Mouse (Mus musculus): ENCODE results near the gene Cym. TPM values are rescaled to one million over a fixed set of nuclear protein-coding genes. Genes with fewer than 3 reads are reported as not detected.

The Cym gene
- polyA plus RNA-seq, 1 experiment from 2014 or later, result 0.32 TPM

DNA sequence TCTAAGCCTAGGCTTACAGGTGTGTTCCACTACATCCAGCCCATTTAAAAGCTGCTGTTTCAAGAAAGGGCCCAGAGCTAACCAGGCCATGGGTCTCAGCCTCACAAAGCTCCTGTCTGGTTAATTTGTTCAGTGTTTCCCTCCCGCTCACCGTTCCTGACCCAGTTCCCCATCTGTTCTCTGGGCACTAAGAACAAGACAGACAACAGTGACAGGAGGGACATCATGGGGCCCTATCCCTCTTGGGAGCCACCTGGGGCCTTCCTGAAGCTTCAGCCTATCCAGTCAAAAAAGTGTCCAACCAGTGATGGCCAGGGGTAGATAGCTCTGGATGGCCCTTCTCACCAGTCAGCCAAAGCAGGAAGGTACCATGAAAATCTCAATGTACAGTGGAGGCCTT is 58.8 kb downstream of the Cym start:
- ATAC-seq (ENCODE audit: insufficient number of reproducible peaks, insufficient read depth, low FRiP score, low read depth), result no peak
- Histone ChIP-seq H3K4me1 (ENCODE audit: control insufficient read depth in 2 of 2, insufficient read depth in 2 of 2, low read length in 2 of 2) (no peaks in the 10 kb centered on the region), H3K36me3 (ENCODE audit: control insufficient read depth, insufficient read depth, low read length) (no peaks in the 10 kb centered on the region), H3K9ac (ENCODE audit: low read length) (no peak overlapping the region), H3K9me3 (ENCODE audit: control insufficient read depth, low read length) (no peaks in the 10 kb centered on the region), H3K27ac (replicated peaks in 1 of 2; ENCODE audit: control insufficient read depth in 1 of 2, insufficient read depth in 1 of 2, low read depth in 2 of 2, low read length in 2 of 2) (no peak overlapping the region), H3K4me2 (ENCODE audit: low read length) (no peak overlapping the region), H3K4me3 (ENCODE audit: control insufficient read depth in 1 of 2, insufficient read depth in 1 of 2, low read depth in 1 of 2, low read length in 2 of 2) (no peak overlapping the region), H3K27me3 (ENCODE audit: control insufficient read depth, insufficient read depth, low read length) (peaks cover 12% of the 10 kb centered on the region; the same call in 1 of the 2 replicates)
- WGBS, result 88% methylated on average over 2 of the region's 2 CpGs

Other genes with a start within 250 kb of the Cym start
- 0.58 and 0.99 TPM in 2 replicates for gene Kcna3, start 185.6 kb downstream of the Cym start, polyA plus RNA-seq (2014; fragmentation: Nextera tagmentation; extraction: Ambion mirVana)
- gene Kcna2, start 120.6 kb downstream of the Cym start, polyA plus RNA-seq (2014; fragmentation: Nextera tagmentation; extraction: Ambion mirVana), result 0.03 and 0.05 TPM in 2 replicates
- not detected in 2 replicates for gene Kcna10, start 38.7 kb downstream of the Cym start, polyA plus RNA-seq (2014; fragmentation: Nextera tagmentation; extraction: Ambion mirVana)
- gene A630076J17Rik, start 8.9 kb upstream of the Cym start, polyA plus RNA-seq (2014; fragmentation: Nextera tagmentation; extraction: Ambion mirVana), result 0.30 TPM in 1 of 2 replicates, not detected in the other
- not detected in 2 replicates for gene Prok1, start 18.0 kb upstream of the Cym start, polyA plus RNA-seq (2014; fragmentation: Nextera tagmentation; extraction: Ambion mirVana)
- 182 and 207 TPM in 2 replicates for gene Lamtor5, start 57.1 kb upstream of the Cym start, polyA plus RNA-seq (2014; fragmentation: Nextera tagmentation; extraction: Ambion mirVana)
- 2.3 and 3.1 TPM in 2 replicates for gene Slc16a4, start 69.5 kb upstream of the Cym start, polyA plus RNA-seq (2014; fragmentation: Nextera tagmentation; extraction: Ambion mirVana)
- gene Rbm15, start 111.9 kb upstream of the Cym start, polyA plus RNA-seq (2014; fragmentation: Nextera tagmentation; extraction: Ambion mirVana), result 11.7 and 13.2 TPM in 2 replicates
- 0.08 and 0.12 TPM in 2 replicates for gene Kcnc4, start 237.8 kb upstream of the Cym start, polyA plus RNA-seq (2014; fragmentation: Nextera tagmentation; extraction: Ambion mirVana)